Mouse (Mus musculus) T-helper 1 cell (primary cell): ENCODE results near the gene Gm20075.
"Not testable (repeated sequence)": the region's sequence is repeated elsewhere in the genome, so short reads cannot be mapped to it uniquely, and the experiment has no call there.

Experiments
- in situ Hi-C: fragments of 300-600 bp; cut with MboI, MseI; formaldehyde crosslinking; loops from one replicate; pipeline ENCODE4 v1.15.1; 2025; ENCODE audit warnings: high pct_unique_total_duplicates

The Gm20075 gene

DNA sequence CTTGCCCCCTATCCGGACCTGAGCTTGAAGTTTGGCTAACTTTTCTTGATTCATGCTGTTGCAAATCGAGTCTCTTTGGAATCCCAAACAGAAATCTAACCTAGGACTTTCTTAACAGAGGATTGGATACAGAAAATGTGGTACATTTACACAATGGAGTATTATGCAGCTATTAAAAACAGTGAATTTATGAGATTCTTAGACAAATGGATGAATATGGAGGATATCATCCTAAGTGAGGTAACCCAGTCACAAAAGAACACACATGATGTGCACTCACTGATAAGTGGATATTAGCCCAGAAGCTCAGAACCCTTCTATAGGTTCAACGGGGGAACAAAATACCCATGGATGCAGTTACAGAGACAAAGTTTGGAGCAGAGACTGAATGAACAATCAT is at the start of gene Gm20075:
TSS of gene Gm20075 (minus strand) at position 101 of the 400 bp plus-strand sequence.
- in situ Hi-C loops = not testable (repeated sequence)

DNA sequence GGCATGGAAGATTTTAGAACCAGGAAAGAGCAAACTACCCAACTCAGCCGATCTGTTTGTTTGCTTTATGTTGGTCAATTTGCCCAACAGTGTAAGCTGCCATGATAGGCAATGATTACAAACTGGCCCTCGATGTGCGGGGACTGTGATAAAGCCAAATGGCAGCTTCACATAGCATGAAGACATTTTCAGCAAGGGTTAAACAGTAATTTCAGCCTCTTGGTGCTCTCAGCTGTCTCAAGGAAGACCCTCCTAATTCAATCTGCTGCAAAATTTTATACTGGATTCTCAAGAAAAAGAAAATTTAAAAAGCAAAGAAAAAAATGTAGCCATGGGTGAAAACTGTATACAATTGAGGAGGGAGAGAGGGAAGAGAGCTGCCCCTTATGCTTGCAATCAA is 47.9 kb upstream of the Gm20075 start:
- in situ Hi-C loops = no loop called here

GRCm38 (mm10) chr13:96126669-96127068 is 45.5 kb upstream of the Gm20075 start:
- in situ Hi-C loops = no loop called here

- in situ Hi-C loops = no loop called here
Measured at GRCm38 (mm10) chr13:96125011-96125410, 43.8 kb upstream of the Gm20075 start.

DNA sequence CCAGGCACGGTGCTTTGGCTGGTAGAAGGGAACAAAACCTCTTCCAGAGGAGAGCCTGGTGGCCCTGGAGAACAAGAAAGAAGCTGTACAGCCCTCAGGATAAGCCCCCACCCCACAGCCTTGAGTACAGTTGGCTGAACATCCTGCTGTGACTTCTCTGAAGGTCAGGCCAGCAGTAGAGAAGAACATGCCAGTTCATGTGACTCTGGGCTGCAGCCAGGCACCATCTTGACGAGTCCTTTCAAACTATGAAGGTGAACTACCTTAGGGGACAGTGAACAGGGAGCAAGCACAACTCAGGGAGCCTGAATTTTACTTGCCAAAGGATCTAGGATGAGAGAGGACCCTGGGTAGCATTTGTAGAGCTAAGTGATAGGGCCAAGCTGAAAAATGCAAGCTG is 31.5 kb upstream of the Gm20075 start:
- in situ Hi-C loops = no loop called here

GRCm38 (mm10) chr13:96110767-96111166 is 29.6 kb upstream of the Gm20075 start:
- in situ Hi-C loops = no loop called here

- in situ Hi-C loops = no loop called here
Measured at GRCm38 (mm10) chr13:96106367-96106766, 25.2 kb upstream of the Gm20075 start.

GRCm38 (mm10) chr13:96090929-96091328 is 9.8 kb upstream of the Gm20075 start:
- in situ Hi-C loops = no loop called here

- in situ Hi-C loops = no loop called here
Measured at GRCm38 (mm10) chr13:96085581-96086302, 4.6 kb upstream of the Gm20075 start.

DNA sequence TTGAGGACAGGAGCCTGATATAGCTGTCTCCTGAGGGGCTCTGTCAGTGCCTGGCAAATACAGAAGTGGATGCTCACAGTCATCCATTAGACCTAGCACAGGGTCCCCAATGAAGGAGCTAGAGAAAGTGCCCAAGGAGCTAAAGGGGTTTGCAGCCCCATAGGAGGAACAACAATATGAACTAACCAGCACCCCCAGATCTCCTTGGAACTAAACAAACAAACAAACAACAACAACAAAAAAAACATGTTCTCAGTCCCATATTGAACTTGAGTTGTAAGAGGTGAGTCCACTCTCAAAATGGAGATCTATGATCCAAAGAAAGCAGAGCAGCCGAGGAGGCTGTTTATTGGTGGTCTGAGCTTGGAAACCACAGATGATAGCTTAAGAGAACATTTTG is 578 bp upstream of the Gm20075 start, which contains the start of gene Gm17190:
TSS of gene Gm17190 (plus strand) at position 301 of the 400 bp plus-strand sequence.
- in situ Hi-C loops = not testable (repeated sequence)

- in situ Hi-C loops = no loop called here
Measured at GRCm38 (mm10) chr13:96073555-96073954, 7.6 kb downstream of the Gm20075 start.

GRCm38 (mm10) chr13:96052755-96053154 is 28.4 kb downstream of the Gm20075 start:
- in situ Hi-C loops = no loop called here

DNA sequence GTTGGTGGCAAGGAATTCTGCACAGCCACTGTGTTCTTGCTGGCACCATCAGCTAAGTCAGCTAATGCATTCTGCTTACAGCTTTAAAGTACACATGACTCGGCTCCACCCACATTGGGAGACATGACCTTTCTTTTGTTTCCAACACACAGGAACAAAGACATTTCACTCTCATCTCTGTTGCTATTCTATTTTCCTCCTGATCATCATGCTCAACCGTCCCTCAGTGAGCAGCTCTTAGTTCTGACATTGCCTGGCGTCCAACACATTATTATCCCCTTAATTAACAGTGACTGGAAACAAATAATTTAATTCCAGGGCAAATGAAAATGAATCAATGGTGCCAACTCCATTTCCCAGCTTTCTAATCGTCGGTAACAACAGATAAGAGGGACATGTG is 35.8 kb downstream of the Gm20075 start:
- in situ Hi-C loops = loop anchor here (25.0 kb wide), 1 partner anchor 542 kb away; no protein-coding TSS in a partner anchor

GRCm38 (mm10) chr13:96040275-96041042 is 40.7 kb downstream of the Gm20075 start:
- in situ Hi-C loops = loop anchor here (25.0 kb wide), 1 partner anchor 547 kb away; no protein-coding TSS in a partner anchor

GRCm38 (mm10) chr13:96039536-96039935 is 41.6 kb downstream of the Gm20075 start:
- in situ Hi-C loops = loop anchor here (25.0 kb wide), 1 partner anchor 548 kb away; no protein-coding TSS in a partner anchor

GRCm38 (mm10) chr13:96030368-96031223 is 50.6 kb downstream of the Gm20075 start:
- in situ Hi-C loops = loop anchor here (5.0 to 25.0 kb wide), 2 partner anchors 352 to 557 kb away; no protein-coding TSS in a partner anchor
